Mouse (Mus musculus): ENCODE measurements around the gene Arfip1. TPM values are rescaled to one million over a fixed set of nuclear protein-coding genes. Genes with fewer than 3 reads are reported as not detected.

Arfip1 gene
- polyA plus RNA-seq, 1 experiment from 2014 or later = 32.0 TPM

DNA sequence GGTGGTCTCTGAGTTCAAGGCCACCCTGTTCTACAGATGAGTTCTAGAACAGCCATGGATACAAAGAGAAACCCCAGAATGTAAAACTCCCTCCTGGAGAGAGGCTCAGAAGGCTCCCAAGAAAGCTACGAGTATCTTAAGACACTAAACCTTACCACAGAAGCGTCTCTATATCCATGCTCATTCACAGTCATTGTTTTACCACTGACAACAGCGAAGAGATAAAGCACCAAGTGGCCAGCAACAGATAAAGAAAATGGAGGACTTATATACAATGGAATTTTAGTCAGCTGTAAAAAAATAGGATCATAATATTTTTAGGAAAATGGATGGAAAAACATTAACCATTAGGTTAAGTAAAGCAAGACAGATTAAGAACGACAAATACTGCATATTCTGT lies 77.2 kb downstream of the Arfip1 start:
- Histone ChIP-seq H3K9me3 (no peaks in the 10 kb centered on the region), H3K36me3 (replicated peaks) (peaks cover 12% of the 10 kb centered on the region), H3K27me3 (ENCODE audit: poor library complexity, severe bottlenecking) (no peaks in the 10 kb centered on the region), H3K4me3 (no peak overlapping the region), H3K27ac (no peak overlapping the region), H3K4me1 (peaks cover 19% of the 10 kb centered on the region)
- DNase-seq (ENCODE audit: extremely low spot score, low spot score) = no peak
- 88% methylated on average over 4 of the region's 4 CpGs for WGBS

DNA sequence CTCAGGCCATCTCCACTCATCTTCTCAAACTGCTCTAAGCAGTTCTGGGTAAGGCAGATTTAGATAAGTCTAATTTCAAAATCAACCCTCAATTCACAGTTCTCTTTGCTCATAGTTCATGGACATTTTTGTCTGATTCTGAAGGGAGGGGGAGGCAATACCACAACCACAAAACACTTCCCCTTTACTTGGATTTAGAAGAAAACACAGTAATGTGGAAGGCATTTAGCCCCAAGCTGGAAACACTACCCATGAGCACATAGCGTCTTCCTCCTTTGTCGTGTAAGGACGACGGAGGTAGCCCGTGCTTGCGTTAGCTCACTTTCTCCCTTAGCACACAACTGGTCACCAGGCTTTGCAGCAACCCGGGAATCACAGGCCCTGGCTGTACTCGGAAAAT lies 78.1 kb downstream of the Arfip1 start:
- Histone ChIP-seq H3K36me3 (replicated peaks) (peaks cover 12% of the 10 kb centered on the region), H3K4me3 (no peak overlapping the region), H3K27ac (no peak overlapping the region), H3K9me3 (no peaks in the 10 kb centered on the region), H3K4me1 (peaks cover 21% of the 10 kb centered on the region), H3K27me3 (ENCODE audit: poor library complexity, severe bottlenecking) (no peaks in the 10 kb centered on the region)
- no peak for DNase-seq (ENCODE audit: extremely low spot score, low spot score)
- WGBS = 95% methylated on average over 8 of the region's 8 CpGs

DNA sequence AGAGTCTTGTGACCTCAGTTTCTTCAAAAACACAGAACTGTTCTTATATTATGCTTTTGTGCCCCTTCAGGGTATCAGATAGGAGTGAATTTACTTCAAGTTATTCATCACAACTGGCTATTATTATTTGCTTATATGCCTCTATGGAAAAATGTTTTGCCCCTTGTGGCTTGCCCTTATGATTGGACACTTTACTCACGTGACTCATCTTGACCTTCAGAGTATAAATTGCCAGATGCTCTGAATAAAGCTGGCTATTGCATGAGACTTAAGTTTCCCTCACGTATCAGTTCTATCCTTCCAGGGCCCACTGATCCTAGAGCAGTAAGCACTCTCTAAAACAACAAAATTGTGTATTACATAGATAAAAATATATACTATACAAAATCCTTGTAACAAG lies 80.3 kb downstream of the Arfip1 start:
- Histone ChIP-seq H3K27me3 (ENCODE audit: poor library complexity, severe bottlenecking) (no peaks in the 10 kb centered on the region), H3K36me3 (replicated peaks) (peaks cover 12% of the 10 kb centered on the region), H3K4me3 (no peak overlapping the region), H3K27ac (no peak overlapping the region), H3K9me3 (no peaks in the 10 kb centered on the region), H3K4me1 (peaks cover 21% of the 10 kb centered on the region)
- no peak for DNase-seq (ENCODE audit: extremely low spot score, low spot score)
- 73% methylated on average over 2 of the region's 2 CpGs for WGBS

DNA sequence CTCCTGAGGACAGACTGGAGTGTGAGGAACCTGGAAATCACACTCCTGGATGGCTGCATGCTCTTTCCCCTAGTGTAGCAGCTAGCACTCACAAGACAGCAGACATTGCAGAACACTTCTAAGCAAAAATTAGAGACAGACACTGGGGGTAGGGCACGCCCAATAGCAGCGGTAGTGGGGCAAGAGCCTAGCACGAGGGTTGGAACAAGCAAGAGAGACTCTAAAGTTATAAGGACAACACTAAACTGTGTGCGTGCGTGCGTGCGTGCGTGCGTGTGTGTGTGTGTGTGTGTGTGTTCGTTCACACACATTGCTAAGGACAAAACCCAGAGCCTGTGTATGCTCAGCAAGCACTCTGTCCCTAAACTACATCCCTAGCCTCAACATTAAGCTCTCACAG lies 81.9 kb downstream of the Arfip1 start:
- Histone ChIP-seq H3K4me3 (no peak overlapping the region), H3K27ac (no peak overlapping the region), H3K9me3 (no peaks in the 10 kb centered on the region), H3K4me1 (peaks cover 21% of the 10 kb centered on the region), H3K27me3 (ENCODE audit: poor library complexity, severe bottlenecking) (no peaks in the 10 kb centered on the region), H3K36me3 (replicated peaks) (peaks cover 15% of the 10 kb centered on the region)
- 75% methylated on average over 10 of the region's 10 CpGs for WGBS
- no peak for DNase-seq (ENCODE audit: extremely low spot score, low spot score)

DNA sequence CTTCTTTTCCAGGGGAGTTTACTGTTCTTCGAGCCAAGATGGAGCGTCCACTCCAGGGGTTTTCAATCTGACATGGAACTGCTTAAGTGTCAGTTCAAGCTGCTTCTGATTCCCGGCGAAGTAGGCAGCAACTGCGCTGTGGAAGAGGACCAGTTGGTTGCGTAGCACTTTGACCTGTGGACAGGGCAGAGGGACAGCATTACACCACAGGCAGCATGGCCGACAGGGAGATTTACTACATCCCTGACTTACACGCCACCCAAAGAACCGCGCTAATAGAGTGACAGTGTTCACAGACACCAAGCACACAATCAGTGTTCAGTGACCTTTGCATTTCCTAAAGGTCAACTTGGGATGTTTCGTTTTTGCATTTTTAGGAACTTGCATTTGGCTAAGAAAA lies 84.7 kb downstream of the Arfip1 start:
- H3K4me1 ChIP-seq = peaks cover 21% of the 10 kb centered on the region
- no peak for DNase-seq (ENCODE audit: extremely low spot score, low spot score)
- no peaks in the 10 kb centered on the region for H3K27me3 ChIP-seq (ENCODE audit: poor library complexity, severe bottlenecking)
- peaks cover 13% of the 10 kb centered on the region for H3K36me3 ChIP-seq (replicated peaks)
- H3K27ac ChIP-seq = no peak overlapping the region
- no peaks in the 10 kb centered on the region for H3K9me3 ChIP-seq
- 83% methylated on average over 11 of the region's 11 CpGs for WGBS
- no peak overlapping the region for H3K4me3 ChIP-seq

DNA sequence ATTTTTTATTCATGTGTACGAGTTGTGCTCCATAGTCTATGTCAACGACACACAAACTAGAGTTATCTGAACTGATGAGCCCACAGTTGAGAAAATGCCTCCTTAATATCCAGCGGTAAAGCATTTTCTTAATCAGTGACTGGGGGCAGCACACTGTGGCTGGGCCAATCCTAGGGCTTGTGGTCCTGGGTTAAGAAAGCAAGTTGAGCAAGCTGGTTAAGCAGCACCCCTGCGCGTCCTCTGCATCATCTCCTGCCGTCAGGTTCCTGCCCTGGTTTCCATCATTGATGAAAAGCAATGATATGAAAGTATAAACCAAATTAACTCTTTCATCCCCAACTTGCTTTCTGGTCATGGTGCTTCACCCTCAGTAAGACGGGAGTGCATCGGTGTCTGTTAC lies 89.8 kb downstream of the Arfip1 start:
- no peak overlapping the region for H3K4me3 ChIP-seq
- peaks cover 21% of the 10 kb centered on the region for H3K36me3 ChIP-seq (replicated peaks)
- no peak for DNase-seq (ENCODE audit: extremely low spot score, low spot score)
- 96% methylated on average over 8 of the region's 8 CpGs for WGBS
- H3K27me3 ChIP-seq (ENCODE audit: poor library complexity, severe bottlenecking) = no peaks in the 10 kb centered on the region
- peaks cover 19% of the 10 kb centered on the region for H3K4me1 ChIP-seq
- no peak overlapping the region for H3K27ac ChIP-seq
- H3K9me3 ChIP-seq = no peaks in the 10 kb centered on the region

DNA sequence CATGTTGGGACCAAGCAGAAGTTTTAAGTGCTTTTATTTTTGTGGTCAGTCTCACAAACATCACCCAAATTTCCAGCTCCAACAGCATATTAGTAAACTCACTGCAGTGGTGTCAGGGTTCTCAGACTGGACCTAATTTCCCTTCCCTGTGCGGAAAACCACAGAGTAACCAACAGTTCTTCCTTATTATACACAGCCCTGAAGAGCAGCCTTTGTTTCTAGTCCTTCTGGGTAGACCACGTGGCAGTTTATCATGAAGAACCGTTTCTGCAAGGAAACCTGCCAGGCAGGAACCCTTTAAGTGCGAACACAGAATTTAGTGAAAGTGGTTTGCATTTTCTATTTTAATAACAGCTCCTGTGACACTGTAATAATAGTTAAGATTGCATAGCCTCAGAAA lies 90.3 kb downstream of the Arfip1 start:
- no peak overlapping the region for H3K4me3 ChIP-seq
- peaks cover 19% of the 10 kb centered on the region for H3K36me3 ChIP-seq (replicated peaks)
- DNase-seq (ENCODE audit: extremely low spot score, low spot score) = no peak
- no peaks in the 10 kb centered on the region for H3K9me3 ChIP-seq
- H3K27me3 ChIP-seq (ENCODE audit: poor library complexity, severe bottlenecking) = no peaks in the 10 kb centered on the region
- H3K4me1 ChIP-seq = peaks cover 23% of the 10 kb centered on the region
- 89% methylated on average over 4 of the region's 4 CpGs for WGBS
- no peak overlapping the region for H3K27ac ChIP-seq

DNA sequence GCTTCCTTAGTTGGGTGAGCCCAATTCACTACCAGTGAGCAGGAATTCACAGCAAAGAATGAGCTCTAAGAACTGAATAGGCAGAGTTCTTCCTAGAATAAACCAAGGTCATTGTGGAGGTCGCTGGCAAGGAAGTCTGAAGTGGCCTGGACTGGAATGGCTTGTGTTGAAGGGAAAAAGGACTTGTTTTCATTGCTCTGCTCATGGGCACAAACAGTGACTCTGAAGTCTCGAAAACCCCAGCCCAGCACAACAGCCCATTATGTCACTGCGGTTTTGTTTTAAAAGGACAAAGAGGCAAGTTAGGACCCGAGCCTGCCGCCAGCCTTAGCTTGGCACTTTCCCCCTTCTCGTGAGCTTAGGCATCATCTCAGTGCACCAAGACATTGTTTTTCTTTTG lies 93.7 kb downstream of the Arfip1 start:
- no peaks in the 10 kb centered on the region for H3K27me3 ChIP-seq (ENCODE audit: poor library complexity, severe bottlenecking)
- WGBS = 49% methylated on average over 6 of the region's 6 CpGs
- H3K9me3 ChIP-seq = no peaks in the 10 kb centered on the region
- H3K36me3 ChIP-seq (replicated peaks) = peaks cover 16% of the 10 kb centered on the region
- H3K4me3 ChIP-seq = no peak overlapping the region
- H3K4me1 ChIP-seq = peaks cover 27% of the 10 kb centered on the region
- no peak overlapping the region for H3K27ac ChIP-seq
- DNase-seq (ENCODE audit: extremely low spot score, low spot score) = no peak

DNA sequence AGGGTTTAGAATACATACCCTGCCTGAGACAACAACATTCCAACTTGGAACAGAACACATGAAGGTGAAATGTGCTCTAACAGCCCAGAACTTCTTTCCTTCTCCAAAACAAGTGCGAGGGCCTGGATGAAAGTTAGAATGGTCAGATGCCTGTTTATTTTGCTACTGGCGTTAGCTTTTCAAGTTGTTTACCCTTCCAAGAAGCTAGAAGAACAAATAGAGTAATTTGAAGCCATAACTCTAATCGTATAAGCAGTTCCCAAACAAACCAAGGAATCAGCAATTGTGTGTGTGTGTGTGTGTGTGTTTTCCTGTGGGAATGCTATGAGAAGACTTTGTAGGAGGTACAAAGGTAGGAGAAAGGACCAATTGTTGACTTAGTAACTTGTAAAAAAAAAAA lies 97.5 kb downstream of the Arfip1 start:
- Histone ChIP-seq H3K27ac (no peak overlapping the region), H3K4me1 (peaks cover 45% of the 10 kb centered on the region), H3K27me3 (ENCODE audit: poor library complexity, severe bottlenecking) (peaks cover 34% of the 10 kb centered on the region), H3K9me3 (no peaks in the 10 kb centered on the region), H3K4me3 (no peak overlapping the region), H3K36me3 (replicated peaks) (no peaks in the 10 kb centered on the region)
- 81% methylated on average over 3 of the region's 3 CpGs for WGBS
- no peak for DNase-seq (ENCODE audit: extremely low spot score, low spot score)

DNA sequence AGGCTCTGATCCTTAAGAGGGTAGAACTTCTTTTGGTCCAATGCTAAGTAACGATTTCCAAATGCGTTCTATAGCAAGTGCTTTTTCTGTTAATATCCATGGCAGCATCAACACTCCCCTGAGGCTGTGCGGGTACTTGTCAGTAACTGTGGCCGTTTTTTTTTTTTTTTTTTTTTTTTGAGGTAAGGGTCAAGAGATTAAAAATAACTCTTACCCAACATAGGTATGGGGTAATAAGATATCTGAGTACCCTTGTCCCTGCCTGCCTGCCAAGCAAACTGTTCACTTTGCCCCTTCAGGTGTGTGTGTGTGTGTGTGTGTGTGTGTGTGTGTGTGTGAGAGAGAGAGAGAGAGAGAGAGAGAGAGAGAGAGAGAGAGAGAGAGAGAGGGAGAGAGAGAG lies 98.1 kb downstream of the Arfip1 start:
- H3K9me3 ChIP-seq = no peaks in the 10 kb centered on the region
- no peak for DNase-seq (ENCODE audit: extremely low spot score, low spot score)
- H3K36me3 ChIP-seq (replicated peaks) = no peaks in the 10 kb centered on the region
- H3K4me3 ChIP-seq = no peak overlapping the region
- peaks cover 48% of the 10 kb centered on the region for H3K4me1 ChIP-seq
- peaks cover 40% of the 10 kb centered on the region for H3K27me3 ChIP-seq (ENCODE audit: poor library complexity, severe bottlenecking)
- 81% methylated on average over 4 of the region's 4 CpGs for WGBS
- no peak overlapping the region for H3K27ac ChIP-seq

DNA sequence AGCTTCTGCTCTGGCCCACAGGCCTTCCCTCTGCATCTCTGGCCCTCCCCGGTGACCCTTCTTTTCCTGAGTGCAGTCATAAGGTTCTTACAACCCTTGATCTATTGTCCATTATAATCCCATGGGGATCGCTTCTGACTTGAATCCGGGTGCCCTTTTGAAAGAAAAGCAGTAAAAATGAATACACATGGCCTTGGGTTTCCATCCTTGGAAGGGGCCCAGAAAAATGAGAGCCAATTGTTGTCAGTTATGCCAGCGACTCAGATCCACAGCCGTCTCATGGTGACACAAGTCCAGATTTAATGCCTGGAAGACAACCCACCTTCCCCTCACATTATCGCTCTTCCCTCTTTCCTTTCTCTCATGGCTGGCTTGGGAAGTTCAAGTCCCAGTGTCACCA lies 100.3 kb downstream of the Arfip1 start:
- Histone ChIP-seq H3K36me3 (replicated peaks) (no peaks in the 10 kb centered on the region), H3K27ac (no peak overlapping the region), H3K4me1 (peaks cover 38% of the 10 kb centered on the region), H3K4me3 (no peak overlapping the region), H3K9me3 (no peaks in the 10 kb centered on the region), H3K27me3 (ENCODE audit: poor library complexity, severe bottlenecking) (peaks cover 62% of the 10 kb centered on the region)
- DNase-seq (ENCODE audit: extremely low spot score, low spot score) = no peak
- 72% methylated on average over 6 of the region's 6 CpGs for WGBS

DNA sequence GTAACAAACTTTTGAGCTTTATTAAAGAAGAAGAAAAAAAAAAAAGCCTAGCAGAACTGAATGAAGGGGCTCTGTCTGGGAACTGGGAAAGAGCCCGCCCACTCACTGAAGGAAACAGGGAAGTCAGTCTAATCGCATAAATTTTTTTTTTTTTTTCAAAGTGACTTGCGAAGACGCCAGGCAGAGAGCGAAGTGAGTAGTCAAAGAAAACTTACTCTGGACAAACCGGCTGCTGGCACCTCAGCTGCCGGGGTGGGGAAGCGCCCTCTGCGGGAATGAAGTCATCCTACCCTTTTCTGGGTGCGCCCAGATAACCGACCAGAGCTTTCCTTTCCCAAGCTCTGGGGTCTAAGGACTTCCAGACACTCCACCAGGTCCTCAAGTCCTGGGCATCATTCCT lies 101.3 kb downstream of the Arfip1 start:
- no peak overlapping the region for H3K27ac ChIP-seq
- H3K4me3 ChIP-seq = peak overlapping the region; percentile 75
- H3K36me3 ChIP-seq (replicated peaks) = no peaks in the 10 kb centered on the region
- 2% methylated on average over 11 of the region's 11 CpGs for WGBS
- H3K4me1 ChIP-seq = peaks cover 38% of the 10 kb centered on the region
- peak; percentile 43 for DNase-seq (ENCODE audit: extremely low spot score, low spot score)
- peaks cover 72% of the 10 kb centered on the region for H3K27me3 ChIP-seq (ENCODE audit: poor library complexity, severe bottlenecking)
- H3K9me3 ChIP-seq = no peaks in the 10 kb centered on the region

DNA sequence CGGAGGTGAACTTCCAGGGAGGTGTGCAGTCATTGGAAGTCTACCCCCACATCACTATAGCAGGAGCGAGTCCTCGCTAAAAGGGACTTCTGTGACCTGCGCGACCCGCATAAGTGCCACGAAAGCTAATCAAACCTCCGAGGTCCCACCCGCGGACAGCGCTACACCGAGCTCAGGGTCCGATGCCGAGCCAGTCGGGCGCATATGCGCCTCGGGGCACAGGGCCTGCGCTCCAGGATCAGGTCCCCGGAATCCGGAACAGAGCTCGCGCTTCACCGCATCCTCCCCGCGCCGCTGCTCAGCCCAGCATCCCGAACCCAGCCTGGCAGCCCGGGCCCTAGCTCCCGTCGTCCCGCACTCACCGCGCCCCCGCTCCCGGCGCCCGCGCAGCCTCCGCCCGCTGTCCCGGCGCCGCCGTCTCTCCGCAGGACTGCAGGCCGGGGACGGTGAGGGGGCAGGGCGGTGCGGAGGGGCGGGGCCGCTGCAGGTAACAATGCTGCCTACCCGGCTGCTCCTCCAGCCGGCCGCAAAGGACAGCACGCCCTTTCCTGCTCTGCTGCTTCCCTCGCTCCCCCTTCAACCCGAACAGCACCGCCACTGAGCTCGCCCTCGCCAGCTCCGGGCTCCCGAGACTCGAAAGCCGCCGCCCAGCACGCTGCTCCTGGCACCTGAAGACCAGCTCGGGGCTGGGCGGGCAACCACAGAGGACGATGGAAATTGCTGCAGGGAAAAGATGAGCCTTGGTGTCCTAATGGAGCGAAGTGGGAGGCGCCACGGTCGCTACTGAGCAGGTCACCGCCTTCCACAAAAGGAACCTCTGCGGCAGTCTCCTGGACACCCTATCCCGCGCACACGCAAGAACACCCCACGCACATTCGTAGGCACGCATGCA lies 102.2 kb downstream of the Arfip1 start, which contains the start of gene Fhdc1:
Fhdc1 (minus strand) TSS at position 424 of the 892 bp plus-strand sequence.
- Histone ChIP-seq H3K9me3 (no peaks in the 10 kb centered on the region), H3K27me3 (ENCODE audit: poor library complexity, severe bottlenecking) (peaks cover 80% of the 10 kb centered on the region), H3K36me3 (replicated peaks) (no peaks in the 10 kb centered on the region), H3K4me1 (peaks cover 35% of the 10 kb centered on the region), H3K4me3 (peak within 1 kb of the TSS; percentile 75), H3K27ac (peak within 1 kb of the TSS; percentile 78)
- WGBS = under 1% methylated on average over 82 of the region's 82 CpGs
- peak; percentile 58 for DNase-seq (ENCODE audit: extremely low spot score, low spot score)
